Mouse (Mus musculus) right cerebral cortex, postnatal 36 days (tissue): ENCODE measurements around the gene Rasgrp2.

Experiments used
- DNase-seq, 2 experiments: peaks; one replicate each; pipeline ENCODE4 v3.0.0; 2022; ENCODE audit warnings: low spot score in 2 of 2, mixed read lengths in 1 of 2

Gene Rasgrp2

DNA sequence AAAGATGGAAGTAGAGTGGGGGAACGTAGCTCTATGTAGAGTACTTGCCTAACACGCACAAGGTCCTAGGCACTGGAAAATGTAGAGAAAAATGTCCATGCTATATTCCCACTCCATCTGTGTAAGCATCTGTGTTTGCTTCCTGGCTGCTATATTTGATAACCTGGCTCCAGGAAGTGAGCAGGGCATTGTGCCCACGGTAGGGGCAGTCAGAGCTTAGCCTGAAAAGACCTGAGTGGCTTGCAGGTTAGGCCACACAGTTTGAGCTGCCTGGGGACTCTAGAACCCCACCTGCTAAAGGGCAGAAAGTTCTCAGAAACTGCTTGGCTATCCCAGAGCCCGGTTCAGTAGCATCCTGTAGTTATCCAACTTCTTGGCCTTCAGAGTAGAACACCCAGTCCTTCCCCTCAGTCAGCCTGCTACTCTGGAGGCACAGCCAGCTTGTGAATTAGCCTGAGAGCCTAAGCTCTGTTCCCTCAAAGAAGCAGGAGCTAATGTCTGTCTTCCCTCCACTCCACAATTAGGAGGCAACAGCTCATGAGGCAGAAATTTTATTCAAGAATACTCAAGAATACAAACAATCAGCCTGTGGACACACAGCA, 16.7 kb upstream of the Rasgrp2 start:
- no peak for DNase-seq

DNA sequence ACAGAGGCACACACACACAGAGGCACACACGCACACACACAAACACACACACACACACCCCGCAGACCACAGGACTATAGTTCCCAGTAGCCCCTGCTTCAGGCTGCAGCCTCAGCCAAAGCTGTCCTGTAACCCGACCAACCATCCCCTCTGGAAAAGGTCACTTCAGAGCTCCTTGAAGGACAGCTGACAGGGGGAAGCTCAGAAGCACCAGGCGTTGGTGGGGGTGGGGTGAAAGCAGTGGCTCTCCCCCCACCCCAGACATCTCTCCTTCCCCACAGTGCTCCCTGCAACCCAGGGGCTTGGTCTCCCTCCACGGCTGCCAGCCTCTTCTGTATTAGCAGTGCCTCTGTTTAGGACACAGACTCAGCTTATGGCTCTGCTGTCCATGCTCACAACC, 15.7 kb upstream of the Rasgrp2 start:
- DNase-seq = no peak

DNA sequence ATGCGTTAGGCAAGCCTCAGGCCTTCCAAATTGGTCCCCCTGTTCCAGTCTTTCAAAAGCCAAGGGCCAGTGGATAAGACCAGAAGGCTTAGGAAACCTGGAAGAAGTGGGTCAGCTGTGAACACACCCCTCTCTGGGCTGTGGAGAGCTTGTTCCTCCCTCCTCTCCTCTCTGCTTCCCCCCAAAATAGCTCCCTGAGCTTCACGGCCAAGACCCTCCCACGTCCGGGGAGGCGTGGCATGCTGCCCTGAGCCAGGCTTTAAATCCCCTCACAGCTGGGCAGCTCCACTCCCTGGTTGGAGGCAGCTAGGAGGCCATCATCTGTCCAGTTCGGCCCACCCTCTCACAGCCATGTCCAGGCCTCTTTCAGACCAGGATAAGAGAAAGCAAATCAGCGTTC, 15.0 kb upstream of the Rasgrp2 start, which contains the start of gene Pygm:
Gene Pygm (plus strand): TSS at position 272 of the 400 bp plus-strand sequence.
- DNase-seq = peak; percentile 52

DNA sequence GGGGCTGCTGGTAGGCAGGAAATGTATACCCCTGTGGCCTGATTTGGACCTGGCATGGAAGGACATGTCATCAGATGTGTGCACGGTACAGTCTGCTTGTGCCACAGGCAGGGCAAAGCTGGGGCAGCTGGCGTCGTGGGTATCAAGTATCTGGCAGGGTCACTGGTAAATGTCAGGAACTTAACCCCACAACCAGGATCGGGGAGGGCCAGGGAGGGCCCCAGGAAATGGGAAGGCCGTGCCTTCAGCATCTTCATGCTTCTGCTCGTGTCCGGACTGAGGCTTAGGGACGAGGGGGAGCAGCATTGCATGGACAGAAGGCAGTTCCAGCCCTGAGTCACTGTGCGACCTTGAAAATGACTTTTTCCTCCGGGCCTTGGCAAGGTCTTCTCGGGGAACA, 14.2 kb upstream of the Rasgrp2 start:
- no peak for DNase-seq

DNA sequence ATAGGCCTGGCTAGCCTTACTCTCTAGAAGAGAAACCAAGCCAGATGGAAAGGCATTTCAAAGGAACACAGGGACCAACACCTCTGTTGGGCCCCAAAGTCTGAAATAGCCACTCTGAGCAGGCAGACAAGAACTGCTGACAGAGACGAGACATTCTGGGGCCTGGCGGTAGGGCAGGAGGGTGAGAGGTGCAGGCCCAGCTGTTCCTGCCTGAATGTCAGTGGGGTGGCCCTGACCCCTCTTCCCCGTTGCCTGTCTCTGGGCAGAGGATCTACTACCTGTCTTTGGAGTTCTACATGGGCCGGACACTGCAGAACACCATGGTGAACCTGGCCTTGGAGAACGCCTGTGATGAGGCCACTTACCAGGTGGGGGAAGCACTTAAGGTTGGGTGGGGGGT, 13.7 kb upstream of the Rasgrp2 start:
- no peak for DNase-seq

DNA sequence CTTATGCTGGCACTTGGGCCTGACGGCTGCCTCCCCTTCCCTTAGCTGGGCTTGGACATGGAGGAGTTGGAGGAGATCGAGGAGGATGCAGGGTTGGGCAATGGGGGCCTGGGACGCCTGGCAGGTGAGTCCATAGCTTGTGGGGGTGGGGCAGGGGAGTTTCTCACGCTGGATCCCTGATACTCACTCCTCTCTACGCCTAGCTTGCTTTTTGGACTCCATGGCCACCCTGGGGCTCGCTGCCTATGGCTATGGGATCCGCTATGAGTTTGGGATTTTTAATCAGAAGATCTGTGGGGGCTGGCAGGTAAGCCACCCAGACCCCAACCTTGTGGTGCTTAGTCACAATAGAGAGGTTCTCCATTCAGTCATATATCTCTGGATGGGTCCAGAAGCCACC, 13.3 kb upstream of the Rasgrp2 start:
- DNase-seq = no peak

DNA sequence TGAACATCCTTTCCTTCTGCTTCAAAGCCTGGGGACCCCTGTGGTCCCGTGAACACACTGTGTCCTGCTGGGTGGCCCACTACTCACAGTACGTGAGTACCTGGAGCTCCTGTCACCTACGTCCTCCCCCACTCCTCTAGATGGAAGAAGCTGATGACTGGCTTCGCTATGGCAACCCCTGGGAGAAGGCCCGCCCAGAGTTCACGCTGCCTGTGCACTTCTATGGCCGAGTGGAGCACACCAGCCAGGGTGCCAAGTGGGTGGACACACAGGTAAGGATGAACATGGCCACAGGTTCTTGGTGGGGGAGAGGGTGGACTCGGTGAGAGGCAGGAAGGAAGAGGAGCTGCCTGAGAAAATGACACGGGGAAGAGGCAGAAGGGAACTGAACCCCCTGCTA, 12.9 kb upstream of the Rasgrp2 start:
- no peak for DNase-seq

DNA sequence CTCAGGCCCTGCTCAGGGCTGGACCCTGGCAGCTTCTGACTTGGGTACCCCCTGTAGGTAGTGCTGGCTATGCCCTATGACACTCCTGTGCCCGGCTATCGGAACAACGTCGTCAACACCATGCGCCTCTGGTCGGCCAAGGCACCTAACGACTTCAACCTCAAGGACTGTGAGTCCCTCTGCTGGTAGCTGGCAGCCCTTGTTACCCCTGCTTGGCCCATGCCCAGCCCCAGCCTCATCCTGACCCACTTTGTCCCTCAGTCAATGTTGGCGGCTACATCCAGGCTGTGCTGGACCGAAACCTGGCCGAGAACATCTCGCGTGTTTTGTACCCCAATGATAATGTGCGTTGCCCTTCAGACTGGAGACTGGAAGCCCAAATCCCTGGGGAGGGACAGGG, 11.1 kb upstream of the Rasgrp2 start:
- DNase-seq = no peak

DNA sequence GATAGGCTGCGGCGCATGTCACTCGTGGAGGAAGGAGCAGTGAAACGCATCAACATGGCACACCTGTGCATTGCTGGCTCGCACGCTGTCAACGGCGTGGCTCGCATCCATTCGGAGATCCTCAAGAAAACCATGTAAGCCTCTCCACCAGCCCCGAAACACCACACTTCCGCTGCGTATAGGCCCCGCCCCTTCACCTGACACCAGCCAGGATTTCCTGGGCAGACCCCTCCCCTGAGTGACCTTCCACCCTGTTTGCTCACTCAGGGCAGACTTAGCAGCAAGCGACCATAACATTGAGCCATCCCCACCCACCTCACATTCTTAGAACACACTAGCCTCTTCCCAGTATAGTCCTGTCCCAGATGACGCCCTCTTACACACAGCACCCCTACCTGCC, 9.3 kb upstream of the Rasgrp2 start:
- no peak for DNase-seq

DNA sequence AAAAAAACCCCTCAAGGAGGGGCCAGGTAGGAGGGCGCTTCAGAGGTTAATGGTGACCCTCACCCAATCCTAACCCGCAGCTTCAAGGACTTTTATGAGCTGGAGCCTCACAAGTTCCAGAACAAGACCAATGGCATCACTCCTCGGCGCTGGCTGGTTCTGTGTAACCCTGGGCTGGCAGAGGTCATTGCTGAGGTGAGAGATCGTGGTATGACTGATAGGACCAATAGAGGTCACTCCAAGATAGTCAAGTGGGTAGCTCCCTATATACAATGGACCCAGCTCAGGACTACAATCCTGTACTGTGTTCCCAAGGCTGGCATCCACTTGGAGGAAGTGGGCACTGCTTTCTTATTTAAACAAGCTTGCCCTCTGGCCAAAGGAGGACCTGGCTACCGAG, 8.9 kb upstream of the Rasgrp2 start:
- no peak for DNase-seq

DNA sequence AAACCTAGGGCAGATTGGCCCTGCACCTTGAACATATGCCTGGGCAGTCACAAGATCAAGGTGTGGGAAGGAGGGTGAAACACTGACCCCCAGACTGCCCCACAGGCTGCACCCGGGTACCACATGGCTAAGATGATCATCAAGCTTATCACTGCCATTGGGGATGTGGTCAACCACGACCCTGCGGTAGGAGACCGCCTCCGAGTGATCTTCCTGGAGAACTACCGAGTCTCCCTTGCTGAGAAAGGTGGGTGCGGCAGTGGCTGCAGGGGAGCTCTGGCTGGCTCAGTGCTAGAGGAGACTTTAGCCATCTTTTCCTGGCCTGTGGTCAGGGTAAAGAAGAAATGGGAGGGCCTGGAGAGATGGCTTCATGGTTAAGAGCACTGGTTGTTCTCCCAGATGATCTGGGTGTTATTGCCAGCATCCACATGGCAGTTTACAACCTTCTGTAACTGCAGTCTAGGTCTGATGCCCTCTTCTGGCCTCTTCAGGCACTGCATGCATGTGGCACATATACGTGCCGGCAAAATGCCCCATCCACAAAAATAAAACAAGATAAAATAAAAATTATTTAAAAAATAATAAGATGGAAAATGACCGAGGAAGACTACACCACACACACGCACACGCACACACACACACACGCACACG, 6.3 kb upstream of the Rasgrp2 start:
- no peak for DNase-seq

DNA sequence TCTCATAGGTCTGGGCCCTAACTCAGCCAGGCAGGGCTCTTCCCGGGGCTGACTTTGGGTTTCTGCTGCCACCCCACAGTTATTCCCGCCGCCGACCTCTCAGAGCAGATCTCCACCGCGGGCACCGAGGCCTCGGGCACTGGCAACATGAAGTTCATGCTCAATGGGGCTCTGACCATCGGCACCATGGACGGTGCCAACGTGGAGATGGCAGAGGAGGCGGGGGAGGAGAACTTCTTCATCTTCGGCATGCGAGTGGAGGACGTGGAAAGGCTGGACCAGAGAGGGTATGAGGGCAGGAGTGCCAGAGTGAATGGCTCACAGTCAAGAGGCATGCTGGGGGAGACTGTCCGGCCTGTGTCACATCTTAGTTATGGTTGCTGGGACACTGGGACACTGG, 5.5 kb upstream of the Rasgrp2 start:
- no peak for DNase-seq

DNA sequence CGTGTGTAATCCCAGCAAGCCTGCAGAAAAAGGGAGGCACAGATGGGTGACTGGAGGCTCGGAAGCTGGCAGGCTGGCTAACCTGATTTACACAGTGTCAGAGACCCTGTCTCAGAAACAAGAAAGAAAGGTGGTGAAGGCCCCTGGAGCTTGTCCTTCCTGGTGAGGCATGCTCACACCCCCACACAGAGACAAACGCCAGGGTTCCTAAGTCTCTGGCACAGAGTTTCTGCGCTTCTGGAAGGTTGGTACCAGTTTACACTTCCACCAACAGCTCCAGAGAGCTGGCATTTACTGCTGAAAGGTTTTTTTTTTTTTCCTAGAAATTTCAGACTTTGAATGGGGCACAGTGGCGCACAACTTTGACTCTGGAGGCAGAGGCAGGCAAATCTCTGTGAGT, 2.9 kb upstream of the Rasgrp2 start:
- no peak for DNase-seq

DNA sequence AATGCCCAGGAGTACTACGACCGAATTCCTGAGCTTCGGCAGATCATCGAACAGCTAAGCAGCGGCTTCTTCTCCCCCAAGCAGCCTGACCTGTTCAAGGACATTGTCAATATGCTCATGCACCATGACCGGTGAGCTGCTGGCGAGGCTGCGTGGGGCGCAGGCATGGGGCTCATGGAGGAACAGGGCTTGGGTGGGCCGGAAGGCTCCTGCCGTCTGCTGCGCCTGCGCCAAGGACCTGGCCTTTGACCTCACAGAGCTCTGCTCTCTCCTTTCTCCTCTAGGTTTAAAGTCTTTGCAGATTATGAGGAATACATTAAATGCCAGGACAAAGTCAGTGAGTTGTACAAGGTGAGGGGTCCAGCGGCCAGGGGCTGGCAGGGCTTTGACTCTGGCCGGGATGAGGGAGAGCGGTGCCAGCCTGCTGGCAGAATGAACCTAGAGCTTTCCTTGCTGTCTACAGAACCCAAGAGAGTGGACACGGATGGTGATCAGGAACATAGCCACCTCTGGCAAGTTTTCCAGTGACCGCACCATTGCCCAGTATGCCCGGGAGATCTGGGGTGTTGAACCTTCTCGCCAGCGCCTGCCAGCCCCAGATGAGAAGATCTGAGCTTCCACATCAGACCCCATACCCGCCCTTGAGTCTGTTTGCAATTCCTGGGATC, 1.4 kb upstream of the Rasgrp2 start:
- no peak for DNase-seq

DNA sequence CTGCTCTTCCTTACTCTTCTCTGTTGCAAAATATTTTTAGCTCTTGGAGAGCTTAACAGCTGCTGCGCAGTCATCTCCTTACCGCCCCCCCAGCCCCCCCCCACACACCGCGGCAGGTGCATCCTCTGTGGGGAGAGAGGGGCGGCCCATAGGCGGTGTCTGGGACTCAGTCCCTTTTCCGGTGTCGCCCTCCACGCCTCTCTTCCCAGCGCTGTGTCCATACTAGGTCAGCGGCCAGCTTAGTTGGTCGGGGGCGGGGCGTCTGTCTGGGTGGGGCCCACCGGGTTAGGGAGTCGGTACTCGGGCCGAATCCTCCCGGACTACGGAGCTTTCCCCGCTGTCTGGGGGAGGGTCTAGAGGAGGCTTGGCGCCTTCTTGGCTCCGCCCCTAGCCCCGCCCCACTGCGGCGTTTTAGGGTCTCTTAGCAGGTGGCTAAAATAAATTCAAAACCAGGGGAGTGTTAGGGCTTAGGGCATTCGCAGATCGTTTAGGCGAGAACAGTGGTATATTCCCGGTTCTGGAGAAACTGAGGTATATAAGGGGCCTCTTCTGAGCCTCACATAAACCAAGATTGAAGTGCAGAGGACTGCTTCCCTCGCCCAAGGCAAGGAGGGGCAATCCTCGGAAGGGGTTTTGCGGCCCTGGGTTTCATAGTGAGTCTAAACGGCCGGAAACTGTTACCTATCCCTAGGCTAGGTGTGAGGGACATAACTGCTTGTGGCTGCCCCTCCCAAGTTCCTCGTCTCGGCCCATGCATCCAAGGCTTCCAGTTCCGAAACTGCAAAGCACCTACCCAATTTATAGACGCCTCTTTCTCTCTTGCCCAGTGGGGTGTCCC, 474 bp upstream of the Rasgrp2 start:
- DNase-seq = no peak

DNA sequence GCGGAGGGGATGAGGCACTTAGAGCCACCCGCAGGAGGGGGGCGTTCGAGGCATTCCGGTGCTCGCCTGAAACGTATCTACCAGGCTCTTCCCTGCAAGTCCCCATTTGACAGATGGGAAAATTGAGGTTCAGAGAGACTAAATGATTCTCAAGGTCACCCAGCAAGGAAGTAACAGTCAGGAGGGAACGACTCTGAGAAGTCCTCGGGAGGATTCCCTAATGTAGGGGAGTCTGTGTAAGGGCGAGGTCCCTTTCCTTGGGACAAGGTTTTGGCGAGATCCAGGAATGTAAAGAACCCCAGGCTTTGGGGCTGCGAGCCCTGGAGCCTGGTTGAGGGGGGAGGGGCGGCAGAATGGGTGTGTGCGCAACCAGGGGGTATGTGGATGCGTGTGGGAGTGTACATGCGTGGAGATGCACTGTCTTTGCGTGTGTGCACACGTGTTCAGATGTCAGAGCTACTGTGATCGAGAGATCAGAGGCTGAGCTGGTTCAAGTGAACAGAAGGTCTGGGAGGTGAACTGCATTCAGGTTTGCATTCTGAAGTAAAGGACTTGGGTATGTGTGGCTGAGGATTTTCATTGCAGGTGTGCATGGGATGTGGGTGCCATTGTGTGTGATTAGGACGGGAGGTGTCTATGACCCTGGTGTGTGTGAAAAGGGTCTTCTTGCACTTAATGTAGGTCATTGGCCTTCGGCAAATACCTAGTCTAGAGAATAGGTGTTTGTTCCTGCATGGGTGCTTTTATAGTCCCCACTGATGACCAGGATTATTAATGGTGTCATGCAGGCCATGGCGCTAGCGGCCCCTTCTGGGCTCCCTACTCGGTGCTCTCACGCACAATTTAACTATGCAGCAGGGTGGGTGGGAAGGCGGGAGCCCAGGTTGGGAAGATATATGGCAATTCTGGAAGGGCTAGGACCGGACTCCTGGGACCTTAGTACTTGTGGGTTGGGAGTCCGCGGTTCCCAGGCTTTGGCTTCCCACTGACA, 1.3 kb downstream of the Rasgrp2 start:
- DNase-seq = no peak

DNA sequence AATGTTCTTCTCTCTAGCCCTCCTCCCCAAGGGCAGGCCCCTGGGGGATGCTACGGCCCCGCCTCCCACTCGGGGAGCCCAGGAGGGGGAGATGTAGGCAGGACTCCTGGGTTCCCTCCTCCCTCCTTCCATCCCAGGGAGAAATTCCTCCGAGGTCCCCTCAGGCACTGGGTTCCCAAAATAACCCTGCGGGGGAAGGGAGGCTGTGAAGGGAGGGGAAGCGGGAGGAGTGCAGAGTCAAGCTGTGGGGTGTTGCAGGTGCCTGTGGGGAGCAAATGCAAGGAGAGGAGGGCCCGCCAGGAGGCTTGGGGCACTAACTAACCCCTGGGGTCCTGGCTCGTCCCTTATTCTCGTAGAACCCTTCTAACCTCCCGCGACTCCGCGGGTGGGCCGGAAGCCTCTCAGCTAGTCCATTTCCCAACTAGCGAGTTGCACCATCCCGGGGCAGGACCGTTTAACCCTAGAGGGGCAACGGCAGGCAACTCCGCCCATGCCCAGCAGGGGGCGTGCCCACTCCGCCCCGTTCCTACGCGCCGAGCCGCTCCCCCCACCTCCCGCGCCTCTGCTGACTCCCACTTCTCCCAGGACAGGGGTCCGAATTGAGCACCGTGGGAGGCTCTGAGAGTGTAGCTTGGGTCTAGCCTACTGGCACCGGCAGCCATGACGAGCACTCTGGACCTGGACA, 2.1 kb downstream of the Rasgrp2 start:
- DNase-seq = no peak

DNA sequence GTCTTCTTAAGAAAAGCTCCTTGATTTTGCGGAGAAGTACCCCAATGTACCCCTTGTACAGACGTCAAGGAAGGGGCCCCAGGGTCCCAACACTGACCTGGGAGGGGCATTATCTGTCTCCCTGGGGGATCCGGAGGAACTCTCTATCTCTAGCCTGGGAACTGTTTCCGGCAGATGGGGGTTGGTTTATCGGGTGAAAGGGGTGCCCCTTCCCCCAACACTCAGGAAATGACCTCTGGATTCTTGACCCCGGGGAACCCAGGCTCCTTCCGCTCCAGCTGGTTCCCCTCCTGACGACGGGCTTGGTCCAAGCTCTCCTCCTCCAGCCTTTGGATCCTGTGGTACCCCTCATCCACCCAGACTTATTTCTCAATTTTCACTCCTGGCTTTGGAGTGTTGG, 2.8 kb downstream of the Rasgrp2 start:
- no peak for DNase-seq

DNA sequence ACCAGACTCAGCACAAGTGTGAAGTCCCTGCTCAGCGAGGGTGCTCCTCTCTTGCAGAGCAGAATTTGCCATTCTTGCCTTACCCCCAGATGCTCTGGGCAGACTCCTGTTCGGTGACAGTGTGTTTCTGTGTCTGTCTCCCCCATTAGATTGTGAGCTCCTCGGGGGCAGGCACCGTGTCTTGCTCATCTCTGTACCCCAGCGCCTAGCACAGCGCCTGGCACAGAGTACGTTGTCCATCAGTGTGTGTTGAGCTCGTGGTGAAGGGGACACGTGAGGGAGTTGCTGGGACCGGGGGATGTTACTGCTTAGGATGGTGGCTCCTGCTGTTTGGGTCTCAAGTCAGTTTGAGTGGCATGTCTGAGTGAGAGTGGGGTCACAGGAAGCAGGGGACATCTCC, 4.7 kb downstream of the Rasgrp2 start:
- DNase-seq = no peak

DNA sequence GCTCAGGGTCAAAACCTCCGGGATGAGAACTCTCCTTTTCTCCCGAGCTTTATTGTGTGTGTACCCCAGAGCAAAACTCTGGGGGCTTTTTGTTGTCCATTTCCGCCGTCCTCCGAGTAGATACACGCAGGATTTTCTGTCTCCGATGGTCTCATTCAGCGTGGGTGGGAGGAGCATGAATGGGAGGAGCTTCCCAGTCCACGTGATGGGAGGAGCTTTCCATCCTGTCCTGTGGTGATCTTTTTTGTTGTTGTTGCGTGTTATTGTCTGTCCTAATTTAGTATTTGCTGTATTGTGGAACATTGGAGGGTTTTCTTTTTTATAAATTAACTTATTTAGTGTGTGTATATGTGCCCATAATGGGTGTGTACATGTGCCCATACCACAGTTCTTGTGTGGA, 6.3 kb downstream of the Rasgrp2 start:
- DNase-seq = no peak

DNA sequence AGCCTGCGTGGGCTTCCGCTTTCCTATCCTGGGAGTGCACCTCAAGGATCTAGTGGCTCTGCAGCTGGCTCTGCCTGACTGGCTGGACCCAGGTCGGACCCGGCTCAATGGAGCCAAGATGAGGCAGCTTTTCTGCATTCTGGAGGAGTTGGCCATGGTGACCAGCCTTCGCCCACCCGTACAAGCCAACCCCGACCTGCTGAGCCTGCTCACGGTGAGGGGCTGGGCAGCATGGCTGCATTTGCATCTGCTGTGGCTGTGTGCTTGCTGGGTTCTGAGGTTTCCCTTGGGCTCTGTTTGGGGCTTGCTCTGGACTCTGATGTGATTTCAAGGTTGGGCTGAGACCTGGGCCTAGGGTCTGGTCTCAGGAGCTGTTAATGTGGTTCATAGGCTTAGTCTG, 8.0 kb downstream of the Rasgrp2 start:
- no peak for DNase-seq
